Mouse (Mus musculus): ENCODE data around the gene Samd13. TPM values are rescaled to one million over a fixed set of nuclear protein-coding genes. Genes with fewer than 3 reads are reported as not detected.

Gene Samd13
- polyA plus RNA-seq, 1 experiment, result 0.06 TPM

DNA sequence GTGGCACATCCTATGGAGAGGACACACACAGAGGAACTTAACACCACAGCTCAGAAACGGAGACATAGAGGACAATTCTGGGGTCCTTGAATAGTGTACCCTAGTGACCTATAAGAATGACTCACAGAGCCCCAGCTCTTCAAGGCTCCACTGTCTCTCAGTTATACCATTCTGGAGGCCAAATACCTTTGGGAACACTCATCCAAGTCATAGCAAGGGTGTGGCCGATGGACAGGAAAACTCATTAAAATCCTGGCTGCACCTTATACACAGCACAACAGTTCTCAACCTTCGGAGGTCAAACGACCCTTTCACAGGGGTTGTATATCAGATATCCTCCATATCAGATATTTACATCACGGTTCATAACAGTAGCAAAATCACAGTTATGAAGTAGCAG is 52.9 kb downstream of the Samd13 start:
- no peaks in the 10 kb centered on the region for H3K36me3 ChIP-seq (ENCODE audit: control insufficient read depth, insufficient read depth)
- no peak overlapping the region for H3ac ChIP-seq (ENCODE audit: control insufficient read depth, insufficient read length, low read depth)
- no peaks in the 10 kb centered on the region for H3K27me3 ChIP-seq (ENCODE audit: control insufficient read depth, insufficient read depth, insufficient read length)
- no peaks in the 10 kb centered on the region for H3K79me3 ChIP-seq (ENCODE audit: low read depth)
- H3K4me3 ChIP-seq (ENCODE audit: insufficient read depth, poor library complexity, severe bottlenecking), result no peak overlapping the region
- TF ChIP-seq USF1 (IDR thresholded peaks at IDR 0.05; ENCODE audit: low read depth) (no peak), FOSL1 (IDR thresholded peaks at IDR 0.05; ENCODE audit: insufficient read depth, low read length, poor library complexity, severe bottlenecking) (no peak), MYOG (IDR thresholded peaks at IDR 0.05; ENCODE audit: control insufficient read depth, extremely low read depth, insufficient read length) (no peak), CTCF (IDR thresholded peaks at IDR 0.05; ENCODE audit: control insufficient read depth, insufficient read depth, insufficient read length) (no peak)
- H3K79me2 ChIP-seq (ENCODE audit: control insufficient read depth, insufficient read depth), result no peaks in the 10 kb centered on the region

DNA sequence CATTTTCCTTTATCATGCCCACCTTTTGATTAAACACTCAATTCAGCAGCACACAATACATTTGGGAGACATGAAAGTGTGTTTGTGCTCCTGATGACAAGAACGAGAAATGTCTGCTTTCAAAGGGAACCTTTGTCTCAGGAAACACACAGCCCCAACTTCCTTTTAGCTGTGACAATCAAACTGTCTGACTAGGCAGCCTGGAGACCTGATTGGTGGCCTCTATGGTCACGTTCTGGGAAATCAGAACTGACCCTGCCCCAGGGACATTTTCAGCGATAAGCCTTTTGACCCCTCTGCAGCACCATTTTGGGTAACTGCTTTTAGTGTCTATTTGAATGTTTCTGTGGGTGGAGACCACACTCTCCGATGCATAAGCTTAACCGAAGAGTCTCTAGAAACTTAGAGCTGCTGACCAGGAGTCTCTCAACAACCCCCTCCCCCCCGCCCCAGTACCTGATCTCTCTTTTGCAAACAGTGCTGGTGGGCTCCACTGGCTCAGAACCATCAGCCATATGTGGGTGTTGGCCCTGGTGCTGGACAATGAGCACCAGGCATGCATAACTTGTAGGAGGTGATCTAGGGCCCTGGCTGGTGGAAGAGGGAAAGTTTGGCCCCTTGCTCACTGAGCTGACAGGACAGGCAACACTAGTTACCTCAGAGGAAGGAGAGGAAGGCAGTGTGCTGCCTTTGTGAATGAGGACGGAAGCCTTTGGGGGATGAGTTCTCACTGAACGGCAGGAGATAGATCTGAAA is 57.0 kb downstream of the Samd13 start:
- no peak for TF ChIP-seq USF1 (IDR thresholded peaks at IDR 0.05; ENCODE audit: low read depth)
- no peak for TF ChIP-seq CTCF (IDR thresholded peaks at IDR 0.05; ENCODE audit: control insufficient read depth, insufficient read depth, insufficient read length)
- no peak for TF ChIP-seq MYOG (IDR thresholded peaks at IDR 0.05; ENCODE audit: control insufficient read depth, extremely low read depth, insufficient read length)
- no peak for TF ChIP-seq MAX (IDR thresholded peaks at IDR 0.05)
- no peak for TF ChIP-seq CEBPB (IDR thresholded peaks at IDR 0.05; ENCODE audit: low read depth)

DNA sequence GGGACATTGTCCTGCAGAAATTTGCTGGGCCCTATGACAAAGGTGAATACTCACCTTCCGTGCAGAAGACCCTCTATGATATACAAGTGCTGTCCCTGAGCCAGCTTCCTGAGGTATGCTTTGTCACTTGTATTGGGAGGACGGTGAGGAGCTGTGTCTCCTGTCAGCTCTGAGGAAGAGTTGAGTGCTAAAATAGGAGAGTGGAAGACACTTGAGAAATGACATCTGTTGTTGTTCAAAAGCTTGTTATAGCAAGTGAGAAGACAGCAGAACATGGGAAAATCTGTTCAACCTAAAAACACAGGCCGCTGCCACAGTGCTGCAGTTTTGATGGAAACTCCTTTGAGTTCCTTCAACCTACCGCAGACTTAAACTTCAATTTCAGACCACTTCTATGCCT is 59.6 kb downstream of the Samd13 start:
- Histone ChIP-seq H3K36me3 (ENCODE audit: control insufficient read depth, insufficient read depth) (no peaks in the 10 kb centered on the region), H3K4me3 (ENCODE audit: insufficient read depth, poor library complexity, severe bottlenecking) (no peak overlapping the region), H3K27me3 (ENCODE audit: control insufficient read depth, insufficient read depth, insufficient read length) (no peaks in the 10 kb centered on the region), H3ac (ENCODE audit: control insufficient read depth, insufficient read length, low read depth) (no peak overlapping the region), H3K79me2 (ENCODE audit: control insufficient read depth, insufficient read depth) (no peaks in the 10 kb centered on the region), H3K79me3 (ENCODE audit: low read depth) (no peaks in the 10 kb centered on the region)
- TF ChIP-seq MYOG (IDR thresholded peaks at IDR 0.05; ENCODE audit: control insufficient read depth, extremely low read depth, insufficient read length) (no peak), MAX (IDR thresholded peaks at IDR 0.05) (no peak), USF1 (IDR thresholded peaks at IDR 0.05; ENCODE audit: low read depth) (no peak), CTCF (IDR thresholded peaks at IDR 0.05; ENCODE audit: control insufficient read depth, insufficient read depth, insufficient read length) (no peak), FOSL1 (IDR thresholded peaks at IDR 0.05; ENCODE audit: insufficient read depth, low read length, poor library complexity, severe bottlenecking) (no peak), CEBPB (IDR thresholded peaks at IDR 0.05; ENCODE audit: low read depth) (no peak)

More for the DNA sequence above, 57.0 kb downstream of the Samd13 start:
- no peak overlapping the region for H3K4me3 ChIP-seq (ENCODE audit: insufficient read depth, poor library complexity, severe bottlenecking)
- no peaks in the 10 kb centered on the region for H3K79me3 ChIP-seq (ENCODE audit: low read depth)
- no peak overlapping the region for H3ac ChIP-seq (ENCODE audit: control insufficient read depth, insufficient read length, low read depth)
- no peaks in the 10 kb centered on the region for H3K36me3 ChIP-seq (ENCODE audit: control insufficient read depth, insufficient read depth)
- no peaks in the 10 kb centered on the region for H3K27me3 ChIP-seq (ENCODE audit: control insufficient read depth, insufficient read depth, insufficient read length)
- no peaks in the 10 kb centered on the region for H3K79me2 ChIP-seq (ENCODE audit: control insufficient read depth, insufficient read depth)

DNA sequence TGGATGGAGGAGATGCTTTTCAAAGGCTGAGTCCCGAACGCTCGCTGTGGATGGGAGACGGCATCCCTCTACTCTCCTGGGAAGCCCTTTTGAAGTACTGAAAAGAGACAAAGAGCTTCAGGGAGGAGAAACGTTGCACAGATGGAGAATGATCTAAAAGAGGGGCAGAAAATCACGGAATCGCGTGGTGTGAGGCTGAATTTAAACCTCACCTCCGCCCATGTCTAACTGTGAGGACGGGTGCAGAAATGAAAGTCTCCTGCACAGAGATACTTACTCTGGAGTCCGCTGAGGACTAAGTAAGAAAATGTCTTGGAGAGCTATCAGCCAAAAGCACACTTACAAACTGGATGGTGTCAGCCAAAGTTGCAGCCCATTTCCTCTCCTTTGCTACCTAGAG is 63.4 kb downstream of the Samd13 start:
- Histone ChIP-seq H3K4me3 (ENCODE audit: insufficient read depth, poor library complexity, severe bottlenecking) (no peak overlapping the region), H3ac (ENCODE audit: control insufficient read depth, insufficient read length, low read depth) (no peak overlapping the region), H3K36me3 (ENCODE audit: control insufficient read depth, insufficient read depth) (no peaks in the 10 kb centered on the region), H3K27me3 (ENCODE audit: control insufficient read depth, insufficient read depth, insufficient read length) (no peaks in the 10 kb centered on the region), H3K79me3 (ENCODE audit: low read depth) (no peaks in the 10 kb centered on the region), H3K79me2 (ENCODE audit: control insufficient read depth, insufficient read depth) (no peaks in the 10 kb centered on the region)
- TF ChIP-seq CTCF (IDR thresholded peaks at IDR 0.05; ENCODE audit: control insufficient read depth, insufficient read depth, insufficient read length) (no peak), MYOG (IDR thresholded peaks at IDR 0.05; ENCODE audit: control insufficient read depth, extremely low read depth, insufficient read length) (no peak), USF1 (IDR thresholded peaks at IDR 0.05; ENCODE audit: low read depth) (no peak), MYOD1 (IDR thresholded peaks at IDR 0.05; ENCODE audit: control insufficient read depth, insufficient read length, low read depth) (no peak)

DNA sequence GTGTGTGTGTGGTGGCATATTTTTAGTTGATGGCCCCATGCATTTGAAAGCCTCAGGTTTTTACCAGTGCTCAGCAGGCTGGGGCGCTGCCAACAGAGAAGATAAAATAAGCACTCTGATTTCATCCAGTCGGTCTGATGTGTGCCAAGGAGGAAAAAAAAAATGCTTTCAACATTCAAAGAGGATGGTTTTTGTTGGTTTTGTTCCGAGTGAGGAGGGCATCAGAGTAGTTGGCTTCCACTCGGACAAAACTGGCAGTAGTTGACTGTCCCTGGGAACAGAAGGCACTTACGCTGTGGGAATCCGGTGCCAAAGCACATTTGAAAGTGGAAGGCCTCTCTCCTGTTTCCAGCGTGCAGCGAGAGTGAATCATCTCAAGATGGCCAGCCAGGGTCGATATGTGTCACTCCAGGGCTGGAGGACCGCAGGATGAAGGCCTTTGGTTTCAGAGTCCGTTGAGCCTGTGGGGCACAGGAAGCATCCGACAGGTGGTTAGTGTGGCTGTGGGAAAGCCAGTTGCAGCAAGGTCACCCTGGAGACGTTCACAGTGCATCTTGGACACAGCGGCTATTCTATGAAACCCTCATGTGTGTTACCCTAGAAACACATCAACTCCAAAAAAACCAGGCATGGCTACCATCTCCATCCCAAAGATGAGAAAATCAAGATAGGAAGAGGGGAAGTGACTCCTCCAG is 64.7 kb downstream of the Samd13 start:
- Histone ChIP-seq H3ac (ENCODE audit: control insufficient read depth, insufficient read length, low read depth) (no peak overlapping the region), H3K4me3 (ENCODE audit: insufficient read depth, poor library complexity, severe bottlenecking) (no peak overlapping the region), H3K79me3 (ENCODE audit: low read depth) (no peaks in the 10 kb centered on the region), H3K79me2 (ENCODE audit: control insufficient read depth, insufficient read depth) (no peaks in the 10 kb centered on the region), H3K36me3 (ENCODE audit: control insufficient read depth, insufficient read depth) (no peaks in the 10 kb centered on the region), H3K27me3 (ENCODE audit: control insufficient read depth, insufficient read depth, insufficient read length) (no peaks in the 10 kb centered on the region)
- TF ChIP-seq MYOG (IDR thresholded peaks at IDR 0.05; ENCODE audit: control insufficient read depth, extremely low read depth, insufficient read length) (no peak), MYOD1 (IDR thresholded peaks at IDR 0.05; ENCODE audit: control insufficient read depth, insufficient read length, low read depth) (no peak)

DNA sequence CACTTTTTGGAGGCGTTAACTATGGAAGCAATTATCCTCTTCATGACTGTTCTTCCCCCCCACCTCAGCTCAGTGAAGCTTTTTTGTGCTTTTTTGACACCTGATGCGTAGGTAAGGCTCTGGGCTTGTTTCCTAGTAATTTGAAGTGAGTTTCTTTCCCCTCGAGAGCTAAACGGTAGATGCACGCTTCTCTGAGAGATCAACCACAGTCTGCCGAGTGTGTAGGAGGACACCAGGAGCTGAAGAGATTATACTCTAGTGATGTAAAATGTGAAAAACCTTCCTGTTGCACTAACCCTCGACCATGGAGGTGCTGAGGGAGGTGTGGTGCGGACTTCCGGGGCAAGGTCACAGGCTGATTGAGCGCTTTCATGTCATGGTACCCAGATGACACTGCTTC is 65.3 kb downstream of the Samd13 start:
- no peak for TF ChIP-seq CTCF (IDR thresholded peaks at IDR 0.05; ENCODE audit: control insufficient read depth, insufficient read depth, insufficient read length)
- TF ChIP-seq FOSL1 (IDR thresholded peaks at IDR 0.05; ENCODE audit: insufficient read depth, low read length, poor library complexity, severe bottlenecking), result no peak
- no peak for TF ChIP-seq USF1 (IDR thresholded peaks at IDR 0.05; ENCODE audit: low read depth)
- TF ChIP-seq MYOD1 (IDR thresholded peaks at IDR 0.05; ENCODE audit: control insufficient read depth, insufficient read length, low read depth), result no peak
- no peak for TF ChIP-seq MAX (IDR thresholded peaks at IDR 0.05)
- no peak for TF ChIP-seq CEBPB (IDR thresholded peaks at IDR 0.05; ENCODE audit: low read depth)
- no peak for TF ChIP-seq MYOG (IDR thresholded peaks at IDR 0.05; ENCODE audit: control insufficient read depth, extremely low read depth, insufficient read length)
- Histone ChIP-seq H3K36me3 (ENCODE audit: control insufficient read depth, insufficient read depth) (no peaks in the 10 kb centered on the region), H3K4me3 (ENCODE audit: insufficient read depth, poor library complexity, severe bottlenecking) (no peak overlapping the region), H3K79me2 (ENCODE audit: control insufficient read depth, insufficient read depth) (no peaks in the 10 kb centered on the region), H3K27me3 (ENCODE audit: control insufficient read depth, insufficient read depth, insufficient read length) (no peaks in the 10 kb centered on the region), H3K79me3 (ENCODE audit: low read depth) (no peaks in the 10 kb centered on the region), H3ac (ENCODE audit: control insufficient read depth, insufficient read length, low read depth) (no peak overlapping the region)

Measured in C2C12 (cell line).